Mouse (Mus musculus): ENCODE measurements around the gene Sdr9c7.

GRCm38 (mm10) chr10:127903116-127903515, 4.8 kb downstream of the Sdr9c7 start:
- TF ChIP-seq MAX (IDR thresholded peaks at IDR 0.05; ENCODE audit: low read length), result no peak
- no peak for TF ChIP-seq ZNF384 (IDR thresholded peaks at IDR 0.05; ENCODE audit: low read depth, low read length)
- no peak for TF ChIP-seq MAFK (IDR thresholded peaks at IDR 0.05; ENCODE audit: borderline replicate concordance, low read depth, low read length)
- TF ChIP-seq CTCF (IDR thresholded peaks at IDR 0.05 in 2 of 3, conservative IDR thresholded peaks at IDR 0.05 in 1 of 3; ENCODE audit: control insufficient read depth in 1 of 3, insufficient read depth in 1 of 3, low read depth in 2 of 3, low read length in 3 of 3, poor library complexity in 1 of 3, severe bottlenecking in 1 of 3), result no peak
- TF ChIP-seq POLR2A (IDR thresholded peaks at IDR 0.05; ENCODE audit: control insufficient read depth in 1 of 2, insufficient read depth in 1 of 2, low read depth in 1 of 2, low read length in 2 of 2, poor library complexity in 1 of 2), result no peak
- no peak for TF ChIP-seq UBTF (IDR thresholded peaks at IDR 0.05; ENCODE audit: borderline replicate concordance, insufficient read depth, low read depth, low read length)
- TF ChIP-seq SIN3A (IDR thresholded peaks at IDR 0.05; ENCODE audit: low read length), result no peak
- TF ChIP-seq EP300 (IDR thresholded peaks at IDR 0.05; ENCODE audit: low read depth in 1 of 2, low read length in 2 of 2), result no peak
- no peak for TF ChIP-seq RAD21 (IDR thresholded peaks at IDR 0.05; ENCODE audit: low read depth, low read length)
- TF ChIP-seq TAL1 (IDR thresholded peaks at IDR 0.05; ENCODE audit: low read length), result no peak
- no peak for TF ChIP-seq NELFE (IDR thresholded peaks at IDR 0.05; ENCODE audit: low read depth, low read length)
- no peak for TF ChIP-seq TCF12 (IDR thresholded peaks at IDR 0.05; ENCODE audit: low read depth, low read length)
